Mouse (Mus musculus) cortical plate, adult 2 months (tissue): Measurements from ENCODE around the gene Tcf21. TPM values are rescaled to one million over a fixed set of nuclear protein-coding genes. Genes with fewer than 3 reads are reported as not detected.

ENCODE experiments used
- H3K27ac ChIP-seq: fragments of 200-500 bp; 2 replicates; pipeline ENCODE4 v1.5.1; 2012; ENCODE audit warnings: low read length, control low read depth, inconsistent platforms; ENCODE audit not compliant: insufficient read depth
- H3K4me1 ChIP-seq: fragments of 200-500 bp; 2 replicates; pipeline ENCODE4 v1.6.1; 2011; ENCODE audit warnings: low read length; ENCODE audit not compliant: control insufficient read depth, insufficient read depth
- H3K4me3 ChIP-seq: fragments of 200-500 bp; 2 replicates; pipeline ENCODE4 v1.5.1; 2011; ENCODE audit warnings: mild to moderate bottlenecking, low read length, control low read depth; ENCODE audit not compliant: insufficient read depth
- CTCF ChIP-seq: fragments of 200-500 bp; IDR thresholded peaks from 2 replicates; pipeline ENCODE4 v1.5.1; 2011; ENCODE audit warnings: mild to moderate bottlenecking, control low read depth, low read length; ENCODE audit not compliant: insufficient read depth; ENCODE audit errors: extremely low read depth
- POLR2A ChIP-seq: fragments of 200-500 bp; IDR thresholded peaks from 2 replicates; pipeline ENCODE4 v1.6.1; 2011; ENCODE audit warnings: mild to moderate bottlenecking, low read length, control low read depth; ENCODE audit not compliant: insufficient read depth; ENCODE audit errors: extremely low read depth
- polyA plus RNA-seq: library from polyadenylated mRNA; depleted of rRNA; stranded (reverse); fragments of >200 nt; gene quantifications from 2 replicates; pipeline ENCODE4 v1.2.3, GENCODE M21; 2012; rRNA removed

Tcf21 gene
- polyA plus RNA-seq, 1 experiment: not detected

- TF ChIP-seq CTCF: no peak
- no peak for TF ChIP-seq POLR2A
- H3K27ac ChIP-seq: no peak overlapping the region
- no peaks in the 10 kb centered on the region for H3K4me1 ChIP-seq
- no peak overlapping the region for H3K4me3 ChIP-seq
These were observed 44.5 kb downstream of the Tcf21 start for GRCm38 (mm10) chr10:22775456-22775855.

GRCm38 (mm10) chr10:22774626-22775025, 45.3 kb downstream of the Tcf21 start:
- no peak overlapping the region for H3K4me3 ChIP-seq
- no peak overlapping the region for H3K27ac ChIP-seq
- no peak for TF ChIP-seq CTCF
- TF ChIP-seq POLR2A: no peak
- H3K4me1 ChIP-seq: no peaks in the 10 kb centered on the region

Other genes with a start within 250 kb of the Tcf21 start
- gene Slc2a12, start 175.2 kb downstream of the Tcf21 start, polyA plus RNA-seq: 1.4 and 1.5 TPM in 2 replicates
- 43.7 and 48.0 TPM in 2 replicates for gene Tbpl1, start 88.2 kb downstream of the Tcf21 start, polyA plus RNA-seq